Mouse (Mus musculus): Measurements from ENCODE around the gene Stau1. TPM values are rescaled to one million over a fixed set of nuclear protein-coding genes. Genes with fewer than 3 reads are reported as not detected.
"Not testable (repeated sequence)": the region's sequence is repeated elsewhere in the genome, so short reads cannot be mapped to it uniquely, and the experiment has no call there.

Stau1 gene
- polyA plus RNA-seq, 1 experiment from 2014 or later = 114 TPM

- Histone ChIP-seq H3K4me3 (no peak overlapping the region), H3K4me2 (replicated peaks) (no peak overlapping the region), H3K9me3 (no peaks in the 10 kb centered on the region), H3K4me1 (no peaks in the 10 kb centered on the region), H3K27me3 (no peaks in the 10 kb centered on the region), H3K27ac (no peak overlapping the region), H3K9ac (no peak overlapping the region), H3K36me3 (no peaks in the 10 kb centered on the region)
- 78% methylated on average over 4 of the region's 4 CpGs for WGBS
- ATAC-seq (ENCODE audit: low FRiP score, low read depth) = no peak
These were observed 13.4 kb upstream of the Stau1 start for GRCm38 (mm10) chr2:167009483-167009882.

- not testable (repeated sequence) for ATAC-seq (ENCODE audit: low FRiP score, low read depth); H3K36me3 ChIP-seq; H3K4me3 ChIP-seq; H3K4me2 ChIP-seq (replicated peaks); H3K27me3 ChIP-seq; H3K9ac ChIP-seq; H3K4me1 ChIP-seq; H3K9me3 ChIP-seq; H3K27ac ChIP-seq
- 85% methylated on average over 4 of the region's 4 CpGs for WGBS
These were observed 11.5 kb upstream of the Stau1 start for GRCm38 (mm10) chr2:167007565-167007964.

- Histone ChIP-seq H3K9ac (no peak overlapping the region), H3K27me3 (no peaks in the 10 kb centered on the region), H3K27ac (no peak overlapping the region), H3K4me2 (replicated peaks) (no peak overlapping the region), H3K4me1 (no peaks in the 10 kb centered on the region), H3K36me3 (no peaks in the 10 kb centered on the region), H3K4me3 (no peak overlapping the region), H3K9me3 (no peaks in the 10 kb centered on the region)
- no peak for ATAC-seq (ENCODE audit: low FRiP score, low read depth)
- WGBS = 72% methylated on average over 13 of the region's 13 CpGs
These were observed 10.9 kb upstream of the Stau1 start for GRCm38 (mm10) chr2:167007001-167007491.

GRCm38 (mm10) chr2:167006355-167006754 is 10.3 kb upstream of the Stau1 start:
- no peaks in the 10 kb centered on the region for H3K27me3 ChIP-seq
- no peaks in the 10 kb centered on the region for H3K9me3 ChIP-seq
- WGBS = 87% methylated on average over 2 of the region's 2 CpGs
- H3K4me3 ChIP-seq = no peak overlapping the region
- peaks cover 3% of the 10 kb centered on the region; the same call in 1 of the 2 replicates for H3K4me1 ChIP-seq
- no peak overlapping the region for H3K4me2 ChIP-seq (replicated peaks)
- H3K27ac ChIP-seq = no peak overlapping the region
- H3K36me3 ChIP-seq = no peaks in the 10 kb centered on the region
- H3K9ac ChIP-seq = no peak overlapping the region
- no peak for ATAC-seq (ENCODE audit: low FRiP score, low read depth)

- H3K4me3 ChIP-seq = no peak overlapping the region
- no peaks in the 10 kb centered on the region for H3K27me3 ChIP-seq
- H3K9ac ChIP-seq = no peak overlapping the region
- no peak overlapping the region for H3K27ac ChIP-seq
- WGBS = 39% methylated on average over 8 of the region's 8 CpGs
- peaks cover 7% of the 10 kb centered on the region for H3K4me1 ChIP-seq
- ATAC-seq (ENCODE audit: low FRiP score, low read depth) = no peak
- no peak overlapping the region for H3K4me2 ChIP-seq (replicated peaks)
- H3K36me3 ChIP-seq = no peaks in the 10 kb centered on the region
- no peaks in the 10 kb centered on the region for H3K9me3 ChIP-seq
These were observed 8.2 kb upstream of the Stau1 start for GRCm38 (mm10) chr2:167004099-167004854.

- ATAC-seq (ENCODE audit: low FRiP score, low read depth) = no peak
- Histone ChIP-seq H3K27me3 (no peaks in the 10 kb centered on the region), H3K4me2 (replicated peaks) (no peak overlapping the region), H3K36me3 (no peaks in the 10 kb centered on the region), H3K9me3 (no peaks in the 10 kb centered on the region), H3K4me3 (no peak overlapping the region), H3K4me1 (peaks cover 11% of the 10 kb centered on the region), H3K9ac (no peak overlapping the region), H3K27ac (no peak overlapping the region)
- 40% methylated on average over 9 of the region's 9 CpGs for WGBS
These were observed 5.4 kb upstream of the Stau1 start for GRCm38 (mm10) chr2:167001486-167001885.

GRCm38 (mm10) chr2:166996533-166996894 is 415 bp upstream of the Stau1 start:
- Histone ChIP-seq H3K9me3 (no peaks in the 10 kb centered on the region), H3K4me2 (replicated peaks) (peak overlapping the region; percentile 56), H3K9ac (peak overlapping the region; percentile 98), H3K36me3 (no peaks in the 10 kb centered on the region), H3K4me3 (peak overlapping the region; percentile 36), H3K27ac (peak overlapping the region; percentile 77; the same call in 1 of the 2 replicates), H3K4me1 (peaks cover 45% of the 10 kb centered on the region), H3K27me3 (no peaks in the 10 kb centered on the region)
- 39% methylated on average over 8 of the region's 8 CpGs for WGBS
- peak; percentile 16; the same call in 1 of the 2 replicates for ATAC-seq (ENCODE audit: low FRiP score, low read depth)

GRCm38 (mm10) chr2:166995021-166995795 is 891 bp downstream of the Stau1 start:
- peak overlapping the region; percentile 99 for H3K27ac ChIP-seq
- WGBS = 2% methylated on average over 28 of the region's 28 CpGs
- H3K4me3 ChIP-seq = peak overlapping the region; percentile 97
- no peaks in the 10 kb centered on the region for H3K27me3 ChIP-seq
- H3K4me1 ChIP-seq = peaks cover 53% of the 10 kb centered on the region
- no peaks in the 10 kb centered on the region for H3K36me3 ChIP-seq
- ATAC-seq (ENCODE audit: low FRiP score, low read depth) = no peak
- no peaks in the 10 kb centered on the region for H3K9me3 ChIP-seq
- H3K9ac ChIP-seq = peak overlapping the region; percentile 98
- peak overlapping the region; percentile 97 for H3K4me2 ChIP-seq (replicated peaks)

GRCm38 (mm10) chr2:166991945-166992344 is 4.2 kb downstream of the Stau1 start:
- no peak for ATAC-seq (ENCODE audit: low FRiP score, low read depth)
- peaks cover 63% of the 10 kb centered on the region for H3K4me1 ChIP-seq
- H3K36me3 ChIP-seq = no peaks in the 10 kb centered on the region; the same call in 1 of the 2 replicates
- no peaks in the 10 kb centered on the region for H3K9me3 ChIP-seq
- peak overlapping the region; percentile 71 for H3K27ac ChIP-seq
- H3K9ac ChIP-seq = peak overlapping the region; percentile 48
- no peaks in the 10 kb centered on the region for H3K27me3 ChIP-seq
- H3K4me2 ChIP-seq (replicated peaks) = no peak overlapping the region
- H3K4me3 ChIP-seq = no peak overlapping the region

- Histone ChIP-seq H3K27ac (peak overlapping the region; percentile 56; the same call in 1 of the 2 replicates), H3K27me3 (no peaks in the 10 kb centered on the region), H3K9ac (no peak overlapping the region), H3K4me1 (peaks cover 59% of the 10 kb centered on the region), H3K9me3 (no peaks in the 10 kb centered on the region), H3K36me3 (no peaks in the 10 kb centered on the region; the same call in 1 of the 2 replicates), H3K4me3 (no peak overlapping the region), H3K4me2 (replicated peaks) (peak overlapping the region; percentile 41)
- peak; percentile 24; the same call in 1 of the 2 replicates for ATAC-seq (ENCODE audit: low FRiP score, low read depth)
- 42% methylated on average over 7 of the region's 7 CpGs for WGBS
These were observed 5.2 kb downstream of the Stau1 start for GRCm38 (mm10) chr2:166990861-166991260.

GRCm38 (mm10) chr2:166983351-166983894 is 12.7 kb downstream of the Stau1 start:
- Histone ChIP-seq H3K9me3 (0 out of 2 replicates have a peak, but pooled peaks cover 4% of the 10 kb centered on the region), H3K9ac (no peak overlapping the region), H3K36me3 (no peaks in the 10 kb centered on the region), H3K4me2 (replicated peaks) (no peak overlapping the region), H3K4me1 (no peaks in the 10 kb centered on the region), H3K4me3 (no peak overlapping the region), H3K27me3 (no peaks in the 10 kb centered on the region), H3K27ac (no peak overlapping the region)
- ATAC-seq (ENCODE audit: low FRiP score, low read depth) = no peak
- WGBS = 77% methylated on average over 4 of the region's 4 CpGs

- Histone ChIP-seq H3K27ac (no peak overlapping the region), H3K9me3 (0 out of 2 replicates have a peak, but pooled peaks cover 4% of the 10 kb centered on the region), H3K27me3 (no peaks in the 10 kb centered on the region), H3K9ac (no peak overlapping the region), H3K4me3 (no peak overlapping the region), H3K4me1 (peaks cover 31% of the 10 kb centered on the region), H3K4me2 (replicated peaks) (no peak overlapping the region), H3K36me3 (no peaks in the 10 kb centered on the region)
- no peak for ATAC-seq (ENCODE audit: low FRiP score, low read depth)
- 87% methylated on average over 2 of the region's 2 CpGs for WGBS
These were observed 15.9 kb downstream of the Stau1 start for GRCm38 (mm10) chr2:166980161-166980560.
